Mouse (Mus musculus): ENCODE measurements around the gene Gm48551.

The Gm48551 gene

GRCm38 (mm10) chr10:81356991-81357844 is 27.0 kb upstream of the Gm48551 start, which contains the start of gene Mfsd12:
Gene Mfsd12 (plus strand): TSS chr10:81357491.
- peak; percentile 84 to 90 for DNase-seq (ENCODE audit: low spot score in 2 of 2)

DNA sequence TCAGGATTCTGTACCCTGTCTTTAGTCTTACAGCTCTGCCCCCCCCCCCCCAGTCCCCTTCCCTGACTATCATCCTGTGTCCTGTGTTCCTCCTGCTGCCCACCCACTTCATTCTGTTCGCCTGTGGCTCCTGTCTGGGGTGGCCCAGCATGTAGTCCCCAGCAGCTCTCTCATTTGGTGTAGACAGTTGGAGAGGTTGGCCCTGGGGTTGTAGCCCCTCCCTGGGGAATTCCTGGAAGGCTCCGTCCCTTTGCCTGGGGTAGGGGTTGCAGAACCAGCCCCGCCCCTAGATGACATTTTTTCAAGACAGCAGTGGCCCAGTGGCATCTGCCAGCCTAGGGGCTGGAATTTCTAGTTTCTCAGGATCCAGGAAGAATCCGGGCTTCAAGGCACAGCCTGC is 26.1 kb upstream of the Gm48551 start:
- no peak for DNase-seq (ENCODE audit: low spot score in 2 of 2)

DNA sequence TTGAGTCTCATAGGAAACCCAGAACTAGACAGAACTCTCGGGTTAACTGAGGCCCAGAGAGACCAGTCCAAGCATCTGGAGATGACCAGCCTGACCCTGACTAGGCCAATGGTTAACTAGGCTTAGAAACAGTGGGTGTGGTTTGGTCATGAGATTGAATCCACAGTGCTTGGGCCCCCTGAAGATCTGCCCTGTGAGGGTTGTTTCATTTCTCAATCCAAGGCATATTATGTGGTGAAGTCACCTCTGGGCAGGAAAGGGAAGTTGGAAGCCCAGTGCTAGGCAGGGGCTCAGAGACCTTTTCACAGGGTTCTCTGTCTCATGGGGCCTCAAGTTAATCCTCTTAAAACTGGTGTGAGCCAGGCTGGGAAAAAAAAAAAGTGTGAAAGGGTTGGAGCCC is 25.4 kb upstream of the Gm48551 start:
- no peak for DNase-seq (ENCODE audit: low spot score in 2 of 2)

- DNase-seq (ENCODE audit: low spot score in 2 of 2): no peak
Observed at GRCm38 (mm10) chr10:81360721-81361120, 23.5 kb upstream of the Gm48551 start.

DNA sequence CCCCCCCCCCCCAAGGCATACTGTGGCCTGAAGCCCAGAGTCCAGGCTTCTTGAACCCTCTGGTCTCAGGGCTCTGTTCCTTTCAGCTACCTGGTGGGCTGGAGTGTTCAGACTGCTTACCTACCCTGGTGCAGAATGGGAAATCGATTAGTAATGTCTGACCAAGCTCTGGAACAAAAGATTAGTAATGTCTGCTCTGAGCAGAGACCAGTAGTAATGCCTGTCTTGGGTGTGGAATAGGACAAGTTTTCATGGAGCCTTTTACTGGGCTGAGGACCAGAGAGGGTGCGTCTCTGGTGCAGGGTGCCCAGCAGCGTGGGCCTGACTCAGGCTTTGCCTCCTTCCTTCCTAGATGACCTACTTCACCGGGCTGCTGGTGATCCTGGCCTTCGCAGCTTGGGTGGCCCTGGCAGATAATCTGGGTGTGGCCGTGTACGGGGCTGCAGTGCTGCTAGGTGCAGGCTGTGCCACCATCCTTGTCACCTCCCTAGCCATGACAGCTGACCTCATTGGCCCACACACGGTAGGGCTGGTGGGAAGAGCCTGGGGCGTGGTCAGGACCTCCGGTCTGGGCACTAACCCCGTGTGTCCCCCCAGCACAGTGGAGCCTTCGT is 21.8 kb upstream of the Gm48551 start:
- DNase-seq (ENCODE audit: low spot score in 2 of 2): no peak

GRCm38 (mm10) chr10:81363436-81364346 is 20.6 kb upstream of the Gm48551 start:
- DNase-seq (ENCODE audit: low spot score in 2 of 2): no peak

GRCm38 (mm10) chr10:81364666-81365065 is 19.6 kb upstream of the Gm48551 start:
- DNase-seq (ENCODE audit: low spot score in 2 of 2): no peak

- no peak for DNase-seq (ENCODE audit: low spot score in 2 of 2)
Observed at GRCm38 (mm10) chr10:81365073-81365472, 19.2 kb upstream of the Gm48551 start.

GRCm38 (mm10) chr10:81365672-81366476 is 18.4 kb upstream of the Gm48551 start, which contains the start of gene 4930404N11Rik:
Gene 4930404N11Rik (minus strand): TSS chr10:81365816.
- no peak for DNase-seq (ENCODE audit: low spot score in 2 of 2)

GRCm38 (mm10) chr10:81366477-81367206 is 17.6 kb upstream of the Gm48551 start:
- no peak for DNase-seq (ENCODE audit: low spot score in 2 of 2)

DNA sequence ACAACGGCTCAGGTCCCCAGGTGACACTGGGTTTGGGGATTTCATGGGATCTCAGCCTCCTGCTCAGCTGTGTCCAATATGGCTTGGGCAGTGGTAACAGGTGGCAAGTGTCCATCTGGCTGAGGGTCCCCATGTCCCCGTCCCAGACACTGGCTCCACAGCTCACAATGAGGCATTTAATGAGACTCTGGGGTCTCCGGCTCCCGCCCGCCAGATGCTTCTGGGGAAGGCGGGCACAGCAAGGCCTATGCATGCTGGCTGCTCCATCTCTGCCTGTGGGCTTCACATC is 17.1 kb upstream of the Gm48551 start:
- DNase-seq (ENCODE audit: low spot score in 2 of 2): no peak

DNA sequence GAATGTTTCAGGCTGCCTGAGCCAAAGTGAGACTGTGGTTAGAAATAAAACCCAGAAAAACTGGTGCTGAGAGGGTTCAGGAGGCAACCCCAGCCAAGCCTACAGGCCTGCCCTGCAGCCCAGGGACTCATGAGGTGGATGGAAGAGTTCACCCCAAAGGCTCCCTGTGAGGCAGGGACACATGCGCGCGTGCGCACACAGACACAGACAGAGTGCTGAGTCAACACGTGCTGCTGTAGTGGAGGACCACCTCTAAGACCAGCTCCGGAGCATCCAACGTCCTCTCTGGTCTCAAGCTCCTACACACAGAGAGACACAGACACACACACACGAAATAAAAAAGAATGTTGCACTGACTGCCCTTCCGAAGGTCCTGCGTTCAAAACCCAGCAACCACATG is 8.9 kb upstream of the Gm48551 start:
- no peak for DNase-seq (ENCODE audit: low spot score in 2 of 2)

GRCm38 (mm10) chr10:81376561-81377361 is 7.5 kb upstream of the Gm48551 start:
- no peak for DNase-seq (ENCODE audit: low spot score in 2 of 2)

- DNase-seq (ENCODE audit: low spot score in 2 of 2): no peak
Observed at GRCm38 (mm10) chr10:81377362-81377664, 7.0 kb upstream of the Gm48551 start.

GRCm38 (mm10) chr10:81377793-81378552 is 6.3 kb upstream of the Gm48551 start, which contains the start of gene Fzr1:
Gene Fzr1 (minus strand): TSS chr10:81378516.
- DNase-seq (ENCODE audit: low spot score in 2 of 2): no peak

GRCm38 (mm10) chr10:81378553-81379182 is 5.6 kb upstream of the Gm48551 start:
- peak; percentile 100 for DNase-seq (ENCODE audit: low spot score in 2 of 2)

DNA sequence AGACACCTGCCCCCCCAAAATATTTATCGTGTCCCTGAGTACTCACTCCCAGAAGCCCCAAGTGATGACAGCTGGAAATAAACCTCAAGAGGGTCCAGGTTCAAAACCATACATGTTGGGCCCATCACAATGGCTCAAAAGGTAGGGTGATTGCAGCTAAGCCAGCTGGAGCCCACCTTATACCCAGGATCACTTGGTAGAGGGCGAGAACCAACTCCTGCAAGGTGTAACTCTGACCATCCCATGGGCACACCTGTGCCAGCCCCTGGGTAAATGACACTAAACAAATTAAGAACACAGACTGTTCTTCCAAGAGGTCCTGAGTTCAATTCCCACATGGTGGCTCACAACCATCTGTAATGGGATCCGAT is 5.1 kb upstream of the Gm48551 start:
- no peak for DNase-seq (ENCODE audit: low spot score in 2 of 2)

DNA sequence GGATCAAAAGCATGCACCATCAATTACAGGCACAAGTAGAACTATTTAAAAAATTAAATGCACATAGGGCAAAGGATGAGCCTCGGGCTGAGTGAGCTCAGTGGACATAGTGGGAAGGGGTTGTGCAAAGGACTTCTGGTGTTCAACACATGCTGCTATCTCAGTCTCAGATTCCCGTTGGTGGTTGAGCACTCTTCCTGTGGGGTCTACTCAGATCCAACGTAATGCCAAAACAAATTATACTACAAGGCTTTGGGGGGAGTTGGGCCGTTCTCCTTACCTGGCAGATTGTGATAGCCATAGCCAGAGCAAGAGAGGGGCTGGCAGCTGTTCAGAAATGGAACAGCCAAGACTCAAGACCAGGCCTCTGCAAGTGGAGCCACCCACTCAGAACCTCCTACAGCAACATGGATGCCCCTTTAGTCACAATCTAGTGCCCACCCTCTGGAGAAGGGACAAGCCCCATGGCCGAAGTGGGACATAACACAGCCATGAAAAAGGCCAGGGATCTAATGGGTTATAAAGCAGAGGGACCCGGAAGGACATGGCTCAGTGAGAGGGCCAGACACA is 4.4 kb upstream of the Gm48551 start:
- DNase-seq (ENCODE audit: low spot score in 2 of 2): no peak

DNA sequence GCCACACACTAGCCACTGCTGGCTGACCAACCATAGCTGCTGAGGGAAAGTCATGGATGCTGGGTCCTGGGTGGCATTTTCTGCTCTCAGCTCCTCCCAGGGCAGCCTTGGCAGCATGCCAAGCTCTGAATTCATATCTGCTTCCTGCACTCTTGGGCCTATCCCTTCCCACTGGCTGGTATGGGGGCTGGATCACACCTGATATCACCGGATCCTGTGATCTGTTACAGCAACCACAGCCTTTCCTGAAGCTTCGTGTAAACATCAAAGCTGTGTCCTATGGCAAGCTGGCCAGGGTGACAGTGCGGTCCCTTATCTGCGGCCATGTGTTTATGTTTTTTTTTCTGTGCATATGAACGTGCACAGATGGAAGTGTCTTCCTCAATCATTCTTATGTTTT is 2.2 kb upstream of the Gm48551 start:
- no peak for DNase-seq (ENCODE audit: low spot score in 2 of 2)

All from thymus, postnatal 10 days (tissue).